Mouse (Mus musculus): ENCODE measurements around the gene Dgkz. TPM values are rescaled to one million over a fixed set of nuclear protein-coding genes. Genes with fewer than 3 reads are reported as not detected.

The Dgkz gene
- total RNA-seq, 1 experiment from 2014 or later = 56.4 TPM

- no peak for DNase-seq
Observed at GRCm38 (mm10) chr2:91996006-91996405, 20.3 kb upstream of the Dgkz start.

- no peak for DNase-seq
Observed at GRCm38 (mm10) chr2:91993409-91993808, 17.7 kb upstream of the Dgkz start.

GRCm38 (mm10) chr2:91989750-91990149 lies 14.1 kb upstream of the Dgkz start:
- DNase-seq = no peak

GRCm38 (mm10) chr2:91987542-91987941 lies 11.9 kb upstream of the Dgkz start:
- peak; percentile 89 for DNase-seq

- no peak for DNase-seq
Observed at GRCm38 (mm10) chr2:91986071-91986470, 10.4 kb upstream of the Dgkz start.

- no peak for DNase-seq
Observed at GRCm38 (mm10) chr2:91984906-91985525, 9.4 kb upstream of the Dgkz start.

- peak; percentile 91 for DNase-seq
Observed at GRCm38 (mm10) chr2:91984439-91984838, 8.8 kb upstream of the Dgkz start.

- DNase-seq = no peak
Observed at GRCm38 (mm10) chr2:91980830-91981229, 5.2 kb upstream of the Dgkz start.

GRCm38 (mm10) chr2:91980245-91980644 lies 4.6 kb upstream of the Dgkz start:
- DNase-seq = no peak

- DNase-seq = no peak
Observed at GRCm38 (mm10) chr2:91978547-91978946, 2.9 kb upstream of the Dgkz start.

- DNase-seq = no peak
Observed at GRCm38 (mm10) chr2:91977960-91978359, 2.3 kb upstream of the Dgkz start.

GRCm38 (mm10) chr2:91973416-91974135 lies 2.1 kb downstream of the Dgkz start:
- DNase-seq = no peak

GRCm38 (mm10) chr2:91972121-91972566 lies 3.5 kb downstream of the Dgkz start:
- DNase-seq = peak; percentile 54

- DNase-seq = peak; percentile 55
Observed at GRCm38 (mm10) chr2:91971231-91972097, 4.2 kb downstream of the Dgkz start.

GRCm38 (mm10) chr2:91967962-91968361 lies 7.7 kb downstream of the Dgkz start:
- peak; percentile 60 for DNase-seq

GRCm38 (mm10) chr2:91966367-91966766 lies 9.3 kb downstream of the Dgkz start:
- no peak for DNase-seq

- peak; percentile 78 for DNase-seq
Observed at GRCm38 (mm10) chr2:91965417-91965816, 10.2 kb downstream of the Dgkz start.

- no peak for DNase-seq
Observed at GRCm38 (mm10) chr2:91964610-91965204, 11.0 kb downstream of the Dgkz start.

- peak; percentile 99 for DNase-seq
Observed at GRCm38 (mm10) chr2:91963443-91963932, 12.2 kb downstream of the Dgkz start.

- DNase-seq = peak; percentile 64
Observed at GRCm38 (mm10) chr2:91962864-91963401, 12.7 kb downstream of the Dgkz start.

GRCm38 (mm10) chr2:91961901-91962761 lies 13.5 kb downstream of the Dgkz start:
- no peak for DNase-seq

All from adrenal gland, postnatal 14 days (tissue).